Mouse (Mus musculus): ENCODE measurements at regions not wholly inside any gene's neighbourhood (a gene's known extent, or its start where the extent isn't known, plus 50 kb on each side); places are given as distances from the start of the nearest gene placed in this dataset.
A peak's percentile ranks its signal among the peaks of the same experiment; 100 is the strongest.

DNA sequence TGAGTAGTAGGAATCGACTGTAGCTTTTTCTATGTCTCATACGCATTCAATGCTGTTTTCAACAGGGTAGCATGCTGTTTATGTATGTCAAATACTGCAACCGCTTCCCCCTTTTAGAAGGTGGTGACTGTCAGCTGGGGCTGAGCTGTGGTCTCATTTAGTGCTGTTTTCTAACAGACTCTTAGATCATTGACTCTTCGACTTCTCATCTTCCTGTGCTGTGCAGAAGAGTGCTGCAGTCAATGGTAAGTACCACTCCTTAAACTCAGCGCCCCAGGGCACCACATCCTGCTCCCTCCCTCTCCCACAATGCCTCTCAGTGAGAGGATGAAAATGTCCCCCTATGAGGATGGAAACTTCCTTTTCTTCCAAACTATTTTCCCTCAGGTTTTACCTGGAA is 149.2 kb upstream of the Hmga2 start:
- Histone ChIP-seq H3K9ac (replicated peaks) (no peak overlapping the region), H3K27ac (no peak overlapping the region), H3K4me3 (ENCODE audit: insufficient read depth in 1 of 2, low read depth in 2 of 2, low read length in 2 of 2) (no peak overlapping the region), H3K36me3 (replicated peaks; ENCODE audit: control insufficient read depth, insufficient read depth, low read depth) (no peaks in the 10 kb centered on the region), H3K4me2 (ENCODE audit: low read depth) (no peak overlapping the region), H3K9me3 (ENCODE audit: control insufficient read depth, low read length) (no peaks in the 10 kb centered on the region), H3K27me3 (ENCODE audit: control insufficient read depth, insufficient read depth, low read length) (no peaks in the 10 kb centered on the region), H3K4me1 (replicated peaks; ENCODE audit: control insufficient read depth in 2 of 2, insufficient read depth in 2 of 2, low read length in 1 of 2) (no peaks in the 10 kb centered on the region)
- DNase-seq (ENCODE audit: low read depth in 3 of 3, low spot score in 3 of 3) (no peak), ATAC-seq (ENCODE audit: insufficient read depth) (no peak)
- no peak for TF ChIP-seq CTCF (IDR thresholded peaks at IDR 0.05; ENCODE audit: low read depth)
- TF ChIP-seq EP300 (IDR thresholded peaks at IDR 0.05; ENCODE audit: low read depth), result no peak
- 27% methylated on average over 5 of the region's 5 CpGs for WGBS (ENCODE audit: insufficient replicate concordance)

DNA sequence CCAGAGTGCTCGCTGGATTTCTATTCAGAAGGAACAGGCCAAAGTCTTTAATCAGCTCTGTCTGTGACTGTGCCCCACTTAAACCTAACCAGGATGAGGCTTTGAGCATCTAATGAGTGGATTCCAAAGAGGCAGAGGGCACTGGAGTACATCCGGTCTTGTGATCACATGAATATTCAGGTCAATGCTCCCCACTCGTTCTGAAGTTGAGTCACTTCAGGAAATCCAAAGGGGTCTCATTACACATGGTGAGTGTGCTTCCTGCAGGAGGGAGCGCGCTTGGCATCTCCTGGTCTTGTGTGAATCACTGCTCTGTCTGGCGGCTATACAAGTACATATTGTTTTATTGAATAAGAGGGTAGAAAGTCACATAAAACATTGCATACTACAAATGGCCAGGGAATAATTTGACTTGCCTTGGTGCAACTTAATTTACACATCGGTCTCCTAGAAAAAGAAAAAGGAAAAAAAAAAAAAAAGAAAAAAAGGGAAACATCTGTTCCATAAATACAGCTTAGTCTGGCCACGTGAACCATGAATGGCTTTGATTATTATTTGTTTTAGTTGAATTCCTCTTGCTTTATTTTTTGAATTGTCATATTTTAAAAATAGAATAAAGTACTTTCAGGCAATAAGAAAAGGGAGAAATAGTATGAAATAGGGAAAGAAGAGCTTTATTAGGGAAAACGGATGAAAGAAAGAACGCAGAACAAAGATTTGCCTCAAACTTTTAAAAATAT is 148.1 kb upstream of the Hmga2 start:
- Histone ChIP-seq H3K4me3 (ENCODE audit: insufficient read depth in 1 of 2, low read depth in 2 of 2, low read length in 2 of 2) (no peak overlapping the region), H3K27ac (no peak overlapping the region), H3K9me3 (ENCODE audit: control insufficient read depth, low read length) (no peaks in the 10 kb centered on the region), H3K27me3 (ENCODE audit: control insufficient read depth, insufficient read depth, low read length) (no peaks in the 10 kb centered on the region), H3K9ac (replicated peaks) (no peak overlapping the region), H3K4me1 (replicated peaks; ENCODE audit: control insufficient read depth in 2 of 2, insufficient read depth in 2 of 2, low read length in 1 of 2) (no peaks in the 10 kb centered on the region), H3K4me2 (ENCODE audit: low read depth) (no peak overlapping the region), H3K36me3 (replicated peaks; ENCODE audit: control insufficient read depth, insufficient read depth, low read depth) (no peaks in the 10 kb centered on the region)
- TF ChIP-seq EP300 (IDR thresholded peaks at IDR 0.05; ENCODE audit: low read depth), result no peak
- TF ChIP-seq CTCF (IDR thresholded peaks at IDR 0.05; ENCODE audit: low read depth), result no peak
- 69% methylated on average over 10 of the region's 10 CpGs for WGBS (ENCODE audit: insufficient replicate concordance)
- no peak for ATAC-seq (ENCODE audit: insufficient read depth)
- DNase-seq (ENCODE audit: low read depth in 3 of 3, low spot score in 3 of 3), result no peak

GRCm38 (mm10) chr10:120616406-120617015 is 140.2 kb upstream of the Hmga2 start:
- DNase-seq (ENCODE audit: low read depth in 3 of 3, low spot score in 3 of 3), result peak in 1 of 3 experiments; percentile 14
- ATAC-seq (ENCODE audit: insufficient read depth), result no peak; the same call in 1 of the 2 replicates
- H3K9me3 ChIP-seq (ENCODE audit: control insufficient read depth, low read length), result no peaks in the 10 kb centered on the region
- H3K4me2 ChIP-seq (ENCODE audit: low read depth), result no peak overlapping the region
- no peaks in the 10 kb centered on the region; a peak in 1 of 4 replicates for H3K4me1 ChIP-seq (replicated peaks; ENCODE audit: control insufficient read depth in 2 of 2, insufficient read depth in 2 of 2, low read length in 1 of 2)
- no peaks in the 10 kb centered on the region for H3K36me3 ChIP-seq (replicated peaks; ENCODE audit: control insufficient read depth, insufficient read depth, low read depth)
- no peak overlapping the region for H3K27ac ChIP-seq
- H3K9ac ChIP-seq (replicated peaks), result no peak overlapping the region
- no peak for TF ChIP-seq EP300 (IDR thresholded peaks at IDR 0.05; ENCODE audit: low read depth)
- no peak for TF ChIP-seq CTCF (IDR thresholded peaks at IDR 0.05; ENCODE audit: low read depth)
- 16% methylated on average over 5 of the region's 5 CpGs for WGBS (ENCODE audit: insufficient replicate concordance)
- no peaks in the 10 kb centered on the region for H3K27me3 ChIP-seq (ENCODE audit: control insufficient read depth, insufficient read depth, low read length)
- no peak overlapping the region for H3K4me3 ChIP-seq (ENCODE audit: insufficient read depth in 1 of 2, low read depth in 2 of 2, low read length in 2 of 2)

- Histone ChIP-seq H3K27ac (no peak overlapping the region), H3K9me3 (ENCODE audit: control insufficient read depth, low read length) (no peaks in the 10 kb centered on the region), H3K4me2 (ENCODE audit: low read depth) (no peak overlapping the region), H3K9ac (replicated peaks) (no peak overlapping the region), H3K4me3 (ENCODE audit: insufficient read depth in 1 of 2, low read depth in 2 of 2, low read length in 2 of 2) (no peak overlapping the region), H3K27me3 (ENCODE audit: control insufficient read depth, insufficient read depth, low read length) (no peaks in the 10 kb centered on the region), H3K36me3 (replicated peaks; ENCODE audit: control insufficient read depth, insufficient read depth, low read depth) (no peaks in the 10 kb centered on the region), H3K4me1 (replicated peaks; ENCODE audit: control insufficient read depth in 2 of 2, insufficient read depth in 2 of 2, low read length in 1 of 2) (no peaks in the 10 kb centered on the region; a peak in 1 of 4 replicates)
- 60% methylated on average over 8 of the region's 8 CpGs for WGBS (ENCODE audit: insufficient replicate concordance)
- no peak for DNase-seq (ENCODE audit: low read depth in 3 of 3, low spot score in 3 of 3)
- no peak for ATAC-seq (ENCODE audit: insufficient read depth)
- TF ChIP-seq EP300 (IDR thresholded peaks at IDR 0.05; ENCODE audit: low read depth) (no peak), CTCF (IDR thresholded peaks at IDR 0.05; ENCODE audit: low read depth) (no peak)
These were observed 136.1 kb upstream of the Hmga2 start for GRCm38 (mm10) chr10:120612351-120612750.

GRCm38 (mm10) chr10:120610076-120610475 is 133.8 kb upstream of the Hmga2 start:
- H3K4me1 ChIP-seq (replicated peaks; ENCODE audit: control insufficient read depth in 2 of 2, insufficient read depth in 2 of 2, low read length in 1 of 2), result no peaks in the 10 kb centered on the region
- no peak overlapping the region for H3K27ac ChIP-seq
- no peak for DNase-seq (ENCODE audit: low read depth in 3 of 3, low spot score in 3 of 3)
- WGBS (ENCODE audit: insufficient replicate concordance), result 63% methylated on average over 10 of the region's 10 CpGs
- H3K4me3 ChIP-seq (ENCODE audit: insufficient read depth in 1 of 2, low read depth in 2 of 2, low read length in 2 of 2), result no peak overlapping the region
- no peak overlapping the region for H3K9ac ChIP-seq (replicated peaks)
- ATAC-seq (ENCODE audit: insufficient read depth), result no peak
- no peaks in the 10 kb centered on the region for H3K36me3 ChIP-seq (replicated peaks; ENCODE audit: control insufficient read depth, insufficient read depth, low read depth)
- H3K4me2 ChIP-seq (ENCODE audit: low read depth), result no peak overlapping the region
- H3K27me3 ChIP-seq (ENCODE audit: control insufficient read depth, insufficient read depth, low read length), result no peaks in the 10 kb centered on the region
- no peak for TF ChIP-seq EP300 (IDR thresholded peaks at IDR 0.05; ENCODE audit: low read depth)
- no peak for TF ChIP-seq CTCF (IDR thresholded peaks at IDR 0.05; ENCODE audit: low read depth)
- H3K9me3 ChIP-seq (ENCODE audit: control insufficient read depth, low read length), result no peaks in the 10 kb centered on the region

Data from liver, embryonic 14.5 days (tissue).